Mouse (Mus musculus) kidney, adult 11 months (tissue): ENCODE data around the gene Upp2.

Experiments
- DNase-seq: peaks from one replicate; pipeline ENCODE4 v3.0.0; 2022

Upp2 gene

GRCm38 (mm10) chr2:58773833-58774232 is 206.7 kb downstream of the Upp2 start:
- no peak for DNase-seq

- no peak for DNase-seq
These were observed 211.9 kb downstream of the Upp2 start for GRCm38 (mm10) chr2:58778986-58779495.

DNA sequence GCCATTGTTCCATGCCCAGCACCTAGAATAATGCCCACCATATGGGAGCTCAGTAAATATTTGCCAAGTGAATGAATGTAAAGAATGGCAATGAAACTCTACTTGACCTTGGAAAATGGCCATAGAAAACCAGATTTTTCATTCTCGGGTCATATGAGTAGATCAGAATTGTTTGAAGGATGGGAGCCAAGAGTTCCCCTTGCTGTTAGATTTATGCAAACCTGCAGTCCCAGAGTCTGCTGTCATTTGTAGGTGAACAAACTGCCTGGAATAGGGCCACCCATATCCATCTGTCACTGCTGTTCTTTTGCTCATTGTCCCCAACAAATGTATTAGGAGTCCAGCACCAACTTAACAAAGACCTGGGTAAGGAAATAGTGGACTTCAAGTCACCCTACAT is 216.4 kb downstream of the Upp2 start:
- DNase-seq: no peak

DNA sequence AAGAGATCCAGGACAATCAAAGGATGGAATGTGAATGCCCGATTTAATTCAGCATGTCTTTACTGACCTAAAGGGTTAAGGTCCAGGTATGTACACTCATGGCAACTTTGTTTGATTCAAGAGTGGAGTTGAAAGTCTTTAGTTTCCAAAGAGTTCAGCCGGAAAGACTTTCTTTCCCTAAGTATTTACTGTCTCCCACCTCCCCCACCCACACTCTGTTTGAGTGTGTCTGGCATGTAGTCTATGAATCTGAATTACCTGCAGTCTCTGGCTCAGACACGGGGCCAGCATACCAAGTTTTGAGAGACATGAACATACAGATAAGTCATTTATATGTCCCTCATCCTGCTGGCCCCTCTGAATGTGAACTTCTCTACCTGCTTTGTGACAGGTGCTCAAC is 219.1 kb downstream of the Upp2 start:
- DNase-seq: no peak

DNA sequence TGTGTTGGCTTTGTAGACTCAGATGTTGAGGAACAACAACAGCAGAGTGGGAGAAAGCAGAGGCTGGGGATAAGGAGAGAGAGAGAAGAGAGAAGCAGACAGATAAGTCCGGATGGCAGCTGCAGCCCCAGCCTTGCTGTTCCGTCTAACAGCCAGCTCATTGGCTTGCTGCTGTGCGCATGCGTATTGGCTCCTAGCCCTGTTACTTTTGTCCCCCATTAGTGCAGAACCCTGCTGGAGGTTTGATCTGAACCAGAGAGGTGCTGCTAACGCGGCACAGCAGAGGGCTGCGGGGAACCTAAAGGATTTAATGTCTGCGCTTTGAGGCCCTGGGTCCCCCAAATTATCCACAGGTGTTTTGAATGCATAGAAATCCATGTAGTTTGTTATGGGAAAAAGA is 219.6 kb downstream of the Upp2 start:
- no peak for DNase-seq

DNA sequence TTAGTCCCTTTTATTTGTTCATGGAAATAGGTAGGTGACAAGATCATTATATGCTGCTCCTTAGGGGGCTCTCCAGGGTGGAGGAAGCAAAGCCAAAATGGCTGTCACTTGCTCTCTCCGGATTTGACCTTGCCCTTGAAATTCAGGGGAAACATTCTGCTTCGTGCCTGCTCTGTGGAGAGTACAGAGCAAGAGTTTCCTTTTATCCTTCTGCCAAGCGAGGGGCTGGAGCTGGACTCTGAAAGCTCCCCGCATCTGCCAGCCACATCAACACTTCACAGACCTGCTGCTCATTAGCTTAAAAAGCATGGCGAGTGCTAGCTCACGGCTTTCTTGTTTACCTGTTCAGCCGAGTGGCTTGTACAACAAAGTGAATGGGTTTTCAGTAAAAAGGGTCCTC is 220.3 kb downstream of the Upp2 start:
- DNase-seq: no peak

- no peak for DNase-seq
These were observed 222.8 kb downstream of the Upp2 start for GRCm38 (mm10) chr2:58789934-58790333.

DNA sequence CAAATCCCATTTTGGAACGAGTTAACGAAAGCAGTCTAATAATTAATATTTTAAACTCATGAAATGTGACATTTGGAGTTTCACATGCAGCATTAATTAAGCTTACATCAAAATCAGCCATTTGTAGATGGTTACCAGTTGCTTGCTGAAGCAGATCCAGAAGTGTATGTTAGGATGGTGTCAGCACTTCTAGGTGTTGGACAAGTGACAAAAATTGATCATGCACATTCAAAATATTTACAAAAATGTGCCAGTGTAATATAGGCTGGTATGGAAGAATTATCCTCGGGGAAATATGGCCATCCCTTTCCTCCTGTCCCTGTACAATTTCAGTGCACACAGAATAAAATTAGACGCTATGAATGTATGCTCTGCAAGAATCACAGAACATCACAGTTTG is 223.3 kb downstream of the Upp2 start:
- no peak for DNase-seq

DNA sequence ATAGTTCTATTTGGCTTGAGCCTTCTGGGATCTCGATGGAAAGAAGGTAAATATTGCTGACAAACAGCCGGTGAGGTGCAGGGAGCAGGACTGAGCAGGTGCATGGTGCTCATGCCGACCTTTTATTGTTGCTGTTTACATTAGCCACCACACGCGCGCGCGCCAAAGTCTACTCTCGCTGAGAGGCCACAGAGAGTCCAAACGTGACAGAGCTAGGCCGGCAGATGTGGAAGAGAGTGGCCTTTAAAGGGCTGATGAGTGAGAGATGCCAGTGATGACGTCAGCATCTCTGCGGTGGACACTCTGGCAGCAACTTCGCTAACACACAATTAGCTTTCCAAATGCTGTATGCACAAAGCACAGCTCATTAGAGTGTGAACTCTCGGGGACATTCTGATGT is 227.4 kb downstream of the Upp2 start:
- no peak for DNase-seq

GRCm38 (mm10) chr2:58795432-58795831 is 228.3 kb downstream of the Upp2 start:
- no peak for DNase-seq

DNA sequence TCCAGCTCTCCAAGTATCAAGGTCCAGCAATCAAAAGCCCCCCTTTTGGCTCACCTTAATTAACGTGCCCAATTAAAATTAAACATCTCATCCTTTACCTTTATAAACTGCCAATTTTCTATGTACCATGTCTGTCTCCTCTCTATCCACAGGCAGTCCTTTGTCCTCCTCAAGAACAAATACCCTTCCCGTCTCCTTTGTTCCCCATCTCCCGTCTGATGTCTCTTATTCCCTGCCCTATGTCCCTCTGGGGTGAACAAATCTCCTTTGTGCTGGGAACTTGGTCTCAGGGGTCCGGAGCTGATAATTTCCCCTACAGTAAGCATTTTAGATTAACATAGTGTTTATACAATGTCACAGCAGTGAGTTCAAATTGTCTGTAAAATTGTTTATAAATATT is 230.4 kb downstream of the Upp2 start:
- no peak for DNase-seq

DNA sequence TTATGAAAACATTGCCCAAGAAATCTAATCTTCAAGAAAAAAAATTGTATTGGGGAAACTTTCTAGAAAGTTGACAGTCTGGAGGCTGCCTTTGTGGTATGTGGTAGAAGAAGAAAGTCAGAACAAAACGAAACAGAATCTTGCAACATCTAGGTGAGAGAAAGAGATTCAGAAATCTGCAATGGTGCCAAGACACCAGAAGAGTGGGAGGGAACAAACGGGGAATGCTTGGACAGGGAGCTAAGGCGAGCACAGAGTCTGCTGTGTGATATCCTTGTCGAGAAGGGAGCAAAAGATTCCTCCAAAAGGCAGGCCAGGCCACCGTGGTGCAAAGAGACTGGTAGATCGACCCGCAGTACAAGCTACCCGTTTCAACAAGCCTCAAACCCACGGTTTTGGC is 232.0 kb downstream of the Upp2 start:
- no peak for DNase-seq

- no peak for DNase-seq
These were observed 232.5 kb downstream of the Upp2 start for GRCm38 (mm10) chr2:58799623-58800022.

GRCm38 (mm10) chr2:58812941-58813340 is 245.8 kb downstream of the Upp2 start:
- DNase-seq: no peak

DNA sequence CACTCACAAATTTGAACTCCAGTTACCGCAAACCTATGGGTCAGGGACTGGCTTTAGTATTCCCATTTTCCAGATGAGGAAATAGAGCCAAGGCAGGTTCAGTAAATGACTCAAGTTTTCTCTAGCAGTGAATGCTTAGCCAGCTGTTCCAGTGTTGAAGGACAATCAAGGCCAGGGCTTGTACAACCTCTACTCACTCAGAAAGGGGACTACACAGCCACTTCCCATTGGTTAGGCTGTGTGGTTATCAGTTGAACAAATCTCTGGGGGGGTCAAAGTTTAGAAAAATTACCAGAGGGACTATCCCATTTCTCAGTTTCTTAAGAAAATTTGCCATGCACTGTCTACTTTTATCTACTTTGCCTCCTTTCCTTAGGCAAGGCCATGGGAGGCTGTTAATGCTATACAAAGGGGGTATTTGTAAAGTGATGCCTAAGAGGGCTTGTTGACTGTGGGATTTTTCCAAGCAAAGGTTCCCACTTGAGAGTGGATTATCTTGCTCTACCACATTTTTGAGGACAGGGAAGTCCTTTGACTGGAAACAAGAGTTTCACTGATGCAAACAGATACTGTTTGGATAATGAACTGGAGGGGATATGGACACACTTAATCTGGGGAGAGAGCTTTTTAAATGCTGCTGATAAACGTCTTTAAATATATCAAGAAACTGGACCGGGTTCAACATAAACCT is 262.0 kb downstream of the Upp2 start:
- DNase-seq: no peak

GRCm38 (mm10) chr2:58829981-58830742 is 263.1 kb downstream of the Upp2 start:
- DNase-seq: peak; percentile 71

- peak; percentile 69 for DNase-seq
These were observed 265.3 kb downstream of the Upp2 start for GRCm38 (mm10) chr2:58832253-58832980.

DNA sequence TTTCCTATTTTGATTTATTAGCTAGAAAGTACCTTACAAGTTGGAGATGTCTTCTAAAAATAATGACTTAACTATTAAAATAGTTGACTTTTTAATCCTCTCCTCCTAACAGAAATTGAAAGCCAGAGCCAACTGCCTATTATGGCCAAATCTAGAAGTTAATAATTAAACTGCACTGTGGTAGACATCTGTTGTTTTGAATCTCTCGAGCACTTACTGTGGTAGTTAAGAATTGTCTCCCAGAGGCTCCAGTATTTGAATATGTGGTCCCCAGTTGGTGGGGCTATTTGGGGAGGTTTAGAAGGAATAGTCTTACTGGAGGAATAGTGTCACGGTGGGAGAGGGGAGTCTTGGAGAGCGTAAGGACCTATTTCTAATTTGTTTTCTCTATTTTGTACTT is 273.9 kb downstream of the Upp2 start:
- DNase-seq: peak; percentile 48

- DNase-seq: no peak
These were observed 275.3 kb downstream of the Upp2 start for GRCm38 (mm10) chr2:58842443-58842842.
